Comparison of ENCODE assay signal across 16 mouse cellular contexts in the genomic region with DNA sequence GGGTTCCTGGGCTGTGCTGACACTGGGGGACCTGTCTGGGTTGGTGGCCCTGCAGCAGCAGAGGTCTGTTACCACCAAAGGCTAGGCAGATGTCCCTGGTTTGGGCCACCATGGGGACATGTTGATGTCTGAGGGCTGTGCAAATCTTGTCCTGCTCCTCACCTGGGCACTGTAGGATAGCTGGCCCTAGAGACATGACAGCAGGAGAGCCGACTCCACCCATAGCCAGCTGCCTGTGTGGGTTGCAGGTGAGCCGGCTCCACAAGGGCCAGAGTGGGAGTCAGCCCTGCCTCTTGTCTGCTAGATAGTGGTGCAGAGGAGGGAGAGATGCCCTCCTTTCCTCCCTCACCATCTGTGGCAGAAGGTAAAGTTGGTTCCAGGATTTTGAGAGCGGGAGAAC.
"Had no signal": no experiment of that assay in that cellular context is flagged by ENCODE, and none has a peak within 500 bp of the region (broad histone marks: within the 10 kb centered on the region; RNA-seq: fewer than 3 reads in every experiment).

No protein-coding gene starts in this region.

- H3K9ac ChIP-seq: lung, embryonic 14.5 days; midbrain, embryonic 12.5 days; neural tube, embryonic 13.5 days; neural tube, embryonic 15.5 days had no signal

- H3K27me3 ChIP-seq: midbrain, embryonic 12.5 days; neural tube, embryonic 13.5 days; neural tube, embryonic 15.5 days had no signal

- H3K9me3 ChIP-seq: midbrain, embryonic 10.5 days; midbrain, embryonic 12.5 days; neural tube, embryonic 13.5 days; neural tube, embryonic 15.5 days had no signal

- H3K27ac ChIP-seq: midbrain, embryonic 10.5 days; midbrain, embryonic 12.5 days; neural tube, embryonic 13.5 days; neural tube, embryonic 15.5 days had no signal

- H3K4me2 ChIP-seq: lung, embryonic 14.5 days; midbrain, embryonic 12.5 days; neural tube, embryonic 13.5 days; neural tube, embryonic 15.5 days had no signal

- ATAC-seq: midbrain, embryonic 16.5 days had no signal

- DNase-seq: lung, adult 18-20 months; lung, embryonic 14.5 days; lung, postnatal 10 days; lung, postnatal 4 days; midbrain, embryonic 14.5 days; retina, postnatal 1 day; right cerebral cortex, adult 18-20 months; right cerebral cortex, postnatal 25 days; right cerebral cortex, postnatal 4 days; spleen, adult 18-20 months had no signal

- H3K4me3 ChIP-seq: midbrain, embryonic 10.5 days; midbrain, embryonic 12.5 days; myocyte; neural tube, embryonic 13.5 days; neural tube, embryonic 15.5 days had no signal

- H3K4me1 ChIP-seq: midbrain, embryonic 10.5 days; midbrain, embryonic 12.5 days; neural tube, embryonic 13.5 days; neural tube, embryonic 15.5 days had no signal
